Mouse (Mus musculus): ENCODE measurements around the gene Fgf11.

DNA sequence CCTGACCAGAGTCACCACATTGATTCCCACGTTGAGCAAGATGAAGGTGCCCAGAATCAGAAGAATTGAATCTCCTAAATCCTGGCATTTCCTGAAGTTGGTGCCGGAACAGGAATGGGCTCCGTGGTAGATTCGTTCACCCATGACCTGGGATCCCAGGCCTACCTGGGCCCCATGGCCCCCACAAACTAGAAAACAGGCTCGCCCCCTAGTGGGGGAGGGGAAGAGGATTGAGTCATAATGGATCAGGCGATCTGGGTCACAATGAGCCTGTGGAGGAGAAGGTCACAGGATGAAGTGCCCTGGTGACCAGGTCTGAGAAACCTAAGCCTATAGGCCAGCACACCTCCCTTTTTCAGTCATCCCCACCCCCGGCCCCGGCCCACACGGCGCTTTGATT lies 13.5 kb upstream of the Fgf11 start, which contains the start of gene Gm39566:
- TF ChIP-seq EP300 (IDR thresholded peaks at IDR 0.05; ENCODE audit: low read depth) (no peak), CTCF (IDR thresholded peaks at IDR 0.05; ENCODE audit: low read depth) (peak; percentile 39)
